Mouse (Mus musculus) layer of hippocampus, adult 8-10 months (tissue): ENCODE data around the gene Gm43518. TPM values are rescaled to one million over a fixed set of nuclear protein-coding genes. Genes with fewer than 3 reads are reported as not detected.

ENCODE experiments used
- DNase-seq, 2 experiments: peaks; one replicate each; pipeline ENCODE4 v3.0.0; 2022; ENCODE audit warnings: low spot score in 2 of 2
- total RNA-seq, 4 experiments: library from RNA; stranded (reverse); gene quantifications; 2 replicates each; pipeline ENCODE4 v1.2.4; 2022

The Gm43518 gene
- total RNA-seq, 4 experiments from 2014 or later, result 0.87 to 2.4 (median 1.9) TPM

DNA sequence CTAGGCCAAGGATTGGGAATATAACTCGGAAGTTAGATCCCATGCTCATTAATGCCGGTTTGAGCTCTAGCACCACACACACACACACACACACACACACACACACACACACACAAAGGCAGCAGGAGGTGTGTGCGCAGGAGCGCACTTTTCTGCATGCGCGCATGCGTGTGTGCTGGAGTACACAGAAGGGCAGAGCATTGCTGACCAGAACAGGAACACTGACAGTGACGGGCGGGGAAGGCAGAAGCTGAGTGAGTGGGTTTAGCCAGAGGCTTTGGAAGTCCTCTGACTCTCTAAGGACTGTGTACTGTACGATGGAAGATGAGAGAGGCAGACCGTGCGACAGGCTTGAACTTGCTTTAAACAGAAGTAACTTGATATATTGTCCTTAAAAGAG, 6.3 kb downstream of the Gm43518 start:
- DNase-seq, result no peak

DNA sequence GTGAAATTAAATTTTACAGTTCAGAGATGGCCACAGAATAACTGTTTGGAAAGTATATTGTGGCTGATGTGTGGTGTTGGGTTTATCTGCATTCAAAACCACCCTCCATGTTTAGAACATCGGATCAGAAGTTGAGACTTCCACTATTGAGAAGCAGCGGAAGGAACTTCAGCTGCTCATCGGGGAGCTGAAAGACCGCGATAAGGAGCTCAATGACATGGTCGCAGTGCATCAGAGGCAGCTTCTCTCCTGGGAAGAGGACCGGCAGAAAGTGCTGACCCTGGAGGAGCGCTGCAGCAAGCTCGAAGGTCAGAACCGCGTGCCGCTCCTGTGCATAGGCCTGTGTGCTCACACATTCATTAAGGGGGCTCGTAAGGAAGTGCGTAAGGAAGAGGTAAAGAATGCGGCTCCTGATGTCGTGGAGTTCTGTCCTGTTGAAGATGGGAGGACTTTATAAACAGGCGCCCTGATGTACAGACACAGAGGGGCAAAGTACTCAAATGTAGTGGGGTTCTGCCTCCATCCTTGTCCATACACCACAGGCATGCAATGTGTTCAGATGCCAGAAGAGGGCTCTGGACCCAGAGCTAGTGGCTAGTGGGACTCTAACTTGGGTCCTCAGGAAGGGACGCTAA, 6.9 kb downstream of the Gm43518 start:
- no peak for DNase-seq

GRCm38 (mm10) chr5:123935931-123936330, 8.7 kb downstream of the Gm43518 start:
- DNase-seq, result no peak

- DNase-seq, result no peak
Observed at GRCm38 (mm10) chr5:123938479-123938878, 11.3 kb downstream of the Gm43518 start.

DNA sequence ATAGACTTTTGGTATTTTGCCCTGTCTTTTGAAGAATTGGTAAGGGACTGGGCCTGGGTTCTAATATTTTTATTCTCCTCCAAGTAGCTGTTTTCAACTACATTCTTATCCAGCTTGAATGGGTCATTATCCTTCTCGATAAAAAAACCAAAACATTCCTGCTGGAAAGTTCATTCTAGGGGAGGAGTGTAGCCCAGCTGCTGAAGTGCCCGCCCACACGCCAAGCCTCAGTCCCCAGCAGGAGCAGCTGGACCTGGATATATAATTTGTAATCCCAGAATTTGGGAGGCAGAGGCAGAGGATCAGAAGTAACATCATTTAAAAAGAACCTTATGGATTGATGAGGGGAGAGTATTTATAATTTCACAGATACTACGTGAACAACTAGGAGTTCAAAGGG, 19.3 kb downstream of the Gm43518 start:
- no peak for DNase-seq

- DNase-seq, result no peak
Observed at GRCm38 (mm10) chr5:123947041-123947761, 20.0 kb downstream of the Gm43518 start.

GRCm38 (mm10) chr5:123952365-123953045, 25.3 kb downstream of the Gm43518 start:
- peak in 1 of 2 experiments; percentile 43 for DNase-seq

GRCm38 (mm10) chr5:123957213-123957612, 30.0 kb downstream of the Gm43518 start:
- DNase-seq, result no peak

- DNase-seq, result no peak
Observed at GRCm38 (mm10) chr5:123959018-123959417, 31.8 kb downstream of the Gm43518 start.

DNA sequence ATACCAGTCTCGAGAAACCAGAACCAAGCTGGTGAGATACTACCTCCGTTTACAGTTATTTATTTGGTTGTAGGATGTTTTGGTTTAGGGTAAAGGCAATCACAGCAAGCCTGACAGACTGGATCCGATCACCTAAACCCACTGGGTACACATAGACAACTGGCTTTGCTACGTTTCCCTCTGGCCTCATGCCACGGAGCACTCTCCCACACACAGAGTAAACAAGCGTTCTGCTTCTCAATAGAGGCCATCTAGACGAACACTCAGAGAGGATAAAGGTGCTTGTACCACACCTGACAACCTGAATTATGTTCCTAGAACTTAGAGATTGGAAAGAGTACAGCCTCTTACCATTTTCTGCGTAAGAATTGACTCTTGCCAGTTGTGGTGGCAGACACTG, 32.9 kb downstream of the Gm43518 start:
- no peak for DNase-seq

- no peak for DNase-seq
Observed at GRCm38 (mm10) chr5:123961046-123961445, 33.8 kb downstream of the Gm43518 start.

DNA sequence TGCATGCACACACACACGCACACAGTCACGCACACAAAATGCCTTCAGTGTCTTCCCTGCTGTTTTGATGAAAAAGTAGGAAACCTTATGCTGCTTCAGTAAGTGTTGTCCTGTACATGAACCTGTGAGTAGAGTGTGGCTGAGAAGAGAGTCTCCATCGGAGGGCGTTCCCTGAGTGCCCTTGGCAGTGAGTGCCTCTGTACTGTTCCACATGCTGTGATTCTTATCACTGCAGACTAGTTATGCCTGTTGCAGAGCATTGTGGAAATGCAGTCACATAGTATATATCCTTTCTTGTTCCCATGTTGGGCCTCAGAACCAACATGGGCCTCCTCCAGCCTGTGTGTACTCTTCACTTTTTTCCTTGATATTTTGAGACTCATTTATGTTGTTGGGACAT, 37.0 kb downstream of the Gm43518 start:
- DNase-seq, result no peak

- DNase-seq, result no peak
Observed at GRCm38 (mm10) chr5:123966759-123967158, 39.5 kb downstream of the Gm43518 start.

DNA sequence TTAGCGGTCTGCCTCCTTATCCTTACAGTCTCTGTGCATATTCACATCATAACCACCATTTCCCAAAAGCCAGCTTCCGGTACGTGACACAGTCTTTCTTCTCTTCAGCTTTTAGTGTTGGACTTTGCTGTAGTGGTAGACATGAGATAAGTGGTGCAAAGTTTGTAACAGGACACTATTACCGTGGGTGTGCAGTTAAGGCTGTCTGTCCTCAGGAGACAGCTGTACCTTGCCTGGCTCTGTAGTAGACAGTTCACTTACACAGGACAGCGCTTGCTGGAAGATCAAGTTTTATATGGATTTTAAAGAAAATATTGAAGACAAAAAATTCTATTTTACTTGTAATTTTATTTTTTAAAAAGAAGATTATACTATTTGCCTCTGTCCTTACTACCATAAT, 41.2 kb downstream of the Gm43518 start:
- DNase-seq, result no peak

DNA sequence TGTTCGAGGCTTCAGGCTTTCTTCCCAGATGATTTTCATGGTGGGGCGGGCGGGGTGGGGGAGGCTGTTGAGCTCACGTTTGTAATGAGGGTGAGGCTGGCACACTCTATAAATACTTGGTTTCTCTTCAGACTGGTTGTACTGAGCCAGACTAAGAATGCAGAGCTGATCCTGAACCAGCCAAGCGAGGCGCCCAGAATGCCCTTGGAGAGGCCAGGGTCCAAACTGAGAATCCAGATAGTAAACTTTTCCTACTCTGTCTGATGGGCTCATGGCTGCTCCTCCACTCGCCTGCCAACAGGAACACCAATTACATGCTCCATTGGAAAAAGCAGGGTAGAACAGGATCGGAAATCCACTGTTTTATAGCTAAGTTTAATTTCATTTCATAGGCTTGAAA, 42.0 kb downstream of the Gm43518 start:
- no peak for DNase-seq

DNA sequence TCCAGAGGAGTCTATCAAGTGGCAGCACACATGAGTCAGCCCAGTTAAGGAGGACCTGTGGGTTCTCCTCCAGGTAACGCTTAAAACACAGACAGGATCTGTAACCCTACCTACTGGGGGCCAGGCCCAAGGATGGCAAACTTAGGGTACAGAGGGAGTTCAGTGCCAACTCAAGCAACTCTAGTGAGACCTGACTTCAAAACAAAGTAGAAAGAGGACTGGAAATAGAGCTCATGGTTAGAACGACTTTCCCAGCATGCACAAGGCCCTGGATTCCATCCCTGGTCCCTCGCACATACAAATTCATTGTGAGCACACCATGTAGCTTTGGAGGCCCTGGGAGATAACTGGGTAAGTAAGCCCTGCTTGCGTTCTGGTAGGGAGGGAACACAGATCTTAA, 43.4 kb downstream of the Gm43518 start:
- no peak for DNase-seq

DNA sequence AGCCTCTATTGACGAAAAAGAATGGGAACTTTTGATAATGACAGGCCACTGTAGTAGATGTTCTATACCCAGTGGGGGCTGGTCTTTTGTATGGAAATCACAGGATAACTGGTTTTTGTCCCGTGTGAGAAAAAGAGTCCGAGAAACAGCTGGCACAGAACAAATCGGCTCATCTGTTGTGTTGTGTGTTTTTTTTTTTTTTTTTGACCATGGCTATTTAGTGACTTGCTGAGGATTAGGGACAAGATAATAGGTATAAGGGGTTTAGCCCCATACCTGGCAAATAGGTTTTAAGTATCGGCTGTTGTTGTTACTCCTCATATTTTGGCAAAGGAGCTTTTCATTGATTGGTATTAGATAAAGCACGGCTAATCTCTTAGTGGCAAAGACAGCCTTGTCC, 45.2 kb downstream of the Gm43518 start:
- no peak for DNase-seq

GRCm38 (mm10) chr5:123973299-123974178, 46.3 kb downstream of the Gm43518 start, which contains the start of gene Hip1r:
Gene Hip1r (plus strand): TSS chr5:123973628.
- peak in 1 of 2 experiments; percentile 46 for DNase-seq

GRCm38 (mm10) chr5:123974179-123974485, 46.9 kb downstream of the Gm43518 start:
- DNase-seq, result no peak

GRCm38 (mm10) chr5:123974616-123975111, 47.4 kb downstream of the Gm43518 start:
- DNase-seq, result no peak

GRCm38 (mm10) chr5:123975668-123976180, 48.5 kb downstream of the Gm43518 start:
- DNase-seq, result no peak
